Mouse (Mus musculus): Measurements from ENCODE around the gene Wdr31. TPM values are rescaled to one million over a fixed set of nuclear protein-coding genes. Genes with fewer than 3 reads are reported as not detected.

Wdr31 gene
- polyA plus RNA-seq, 1 experiment from 2014 or later: 5.2 TPM

DNA sequence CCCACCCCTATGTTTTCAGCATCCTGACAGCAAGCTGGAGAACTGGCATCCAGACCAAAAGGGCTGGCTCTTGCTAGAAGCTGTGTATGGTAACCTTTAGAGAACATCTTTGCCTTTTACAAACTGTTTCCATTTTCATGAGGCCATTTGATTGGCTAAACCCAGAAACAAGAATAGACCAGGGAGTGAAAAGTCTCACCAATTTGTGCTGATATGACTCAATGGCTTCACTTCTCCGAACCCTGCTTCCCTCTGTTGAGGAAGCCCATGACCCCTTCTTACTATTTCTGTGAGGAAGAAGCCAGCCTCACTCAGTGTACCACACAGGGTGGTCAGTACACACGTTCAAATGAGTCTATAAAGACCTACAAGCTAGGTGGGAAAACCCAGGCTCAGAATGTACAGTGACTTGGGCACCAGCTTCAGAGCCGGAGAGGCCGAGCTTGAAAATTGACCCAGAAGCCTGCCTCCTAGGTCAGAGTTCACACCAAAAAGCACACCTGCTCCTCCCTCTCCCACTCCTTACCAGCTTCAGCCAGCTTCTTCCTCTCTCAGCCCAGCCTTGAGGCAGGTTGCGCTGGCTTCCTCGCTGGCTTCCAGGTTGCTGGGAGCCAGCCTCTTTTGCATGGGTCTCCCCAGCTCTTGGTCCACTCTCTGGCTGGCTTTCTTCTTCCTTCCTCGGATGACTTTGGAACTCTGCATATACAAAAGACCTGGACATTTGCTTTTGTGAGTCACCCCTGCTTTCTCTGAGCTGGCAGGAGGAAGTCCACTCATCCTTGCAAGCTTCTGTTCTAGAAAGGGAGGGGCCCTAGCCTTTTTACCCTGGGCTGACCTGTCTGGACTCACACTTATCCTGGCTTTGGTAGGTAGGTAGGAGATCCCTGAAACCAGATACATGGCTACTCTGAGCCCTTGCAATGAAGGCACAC is 36.5 kb downstream of the Wdr31 start:
- H3K27ac ChIP-seq (ENCODE audit: low read length): no peak overlapping the region
- no peak overlapping the region for H3K4me2 ChIP-seq (replicated peaks; ENCODE audit: low read depth, low read length)
- no peak overlapping the region for H3K9ac ChIP-seq (replicated peaks; ENCODE audit: low read depth)
- DNase-seq (ENCODE audit: low spot score) (no peak), ATAC-seq (no peak)
- no peaks in the 10 kb centered on the region for H3K27me3 ChIP-seq (replicated peaks; ENCODE audit: insufficient read depth, low read length)
- no peak overlapping the region for H3K4me3 ChIP-seq (ENCODE audit: low read depth, low read length)
- no peaks in the 10 kb centered on the region for H3K4me1 ChIP-seq (ENCODE audit: insufficient read depth, low read depth, low read length)
- TF ChIP-seq EP300 (IDR thresholded peaks at IDR 0.05) (no peak), CTCF (IDR thresholded peaks at IDR 0.05) (no peak)
- WGBS: 64% methylated on average over 7 of the region's 7 CpGs
- no peaks in the 10 kb centered on the region for H3K36me3 ChIP-seq (ENCODE audit: insufficient read depth, low read length)
- no peaks in the 10 kb centered on the region for H3K9me3 ChIP-seq (ENCODE audit: low read length)

DNA sequence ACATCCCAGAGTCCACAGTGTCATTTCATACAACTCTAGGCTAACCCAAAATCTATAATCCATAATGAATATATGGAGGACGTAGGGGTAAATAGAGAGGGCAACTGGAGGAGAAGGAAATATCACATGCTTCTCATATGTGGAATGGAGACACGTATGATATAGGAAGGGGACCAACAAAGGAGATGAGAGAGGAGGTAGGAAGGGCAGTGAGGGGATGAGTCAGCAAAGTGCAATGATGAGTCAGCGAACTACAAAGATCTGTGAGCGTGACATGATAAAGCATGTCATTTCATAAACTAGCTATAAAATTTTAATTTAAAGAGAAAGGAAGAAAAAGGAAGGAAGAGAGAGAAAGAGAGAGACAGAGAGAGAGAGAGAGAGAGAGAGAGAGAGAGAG is 39.2 kb downstream of the Wdr31 start:
- Histone ChIP-seq H3K36me3 (ENCODE audit: insufficient read depth, low read length) (no peaks in the 10 kb centered on the region), H3K9ac (replicated peaks; ENCODE audit: low read depth) (no peak overlapping the region), H3K4me3 (ENCODE audit: low read depth, low read length) (no peak overlapping the region), H3K4me1 (ENCODE audit: insufficient read depth, low read depth, low read length) (no peaks in the 10 kb centered on the region), H3K27ac (ENCODE audit: low read length) (no peak overlapping the region), H3K27me3 (replicated peaks; ENCODE audit: insufficient read depth, low read length) (no peaks in the 10 kb centered on the region), H3K9me3 (ENCODE audit: low read length) (no peaks in the 10 kb centered on the region), H3K4me2 (replicated peaks; ENCODE audit: low read depth, low read length) (no peak overlapping the region)
- ATAC-seq (no peak), DNase-seq (ENCODE audit: low spot score) (no peak)
- TF ChIP-seq EP300 (IDR thresholded peaks at IDR 0.05): no peak
- no peak for TF ChIP-seq CTCF (IDR thresholded peaks at IDR 0.05)
- 86% methylated on average over 4 of the region's 4 CpGs for WGBS

GRCm38 (mm10) chr4:62430678-62431077 is 40.0 kb downstream of the Wdr31 start:
- Histone ChIP-seq H3K4me2 (replicated peaks; ENCODE audit: low read depth, low read length) (no peak overlapping the region), H3K9ac (replicated peaks; ENCODE audit: low read depth) (no peak overlapping the region), H3K4me1 (ENCODE audit: insufficient read depth, low read depth, low read length) (no peaks in the 10 kb centered on the region), H3K36me3 (ENCODE audit: insufficient read depth, low read length) (no peaks in the 10 kb centered on the region), H3K4me3 (ENCODE audit: low read depth, low read length) (no peak overlapping the region), H3K27ac (ENCODE audit: low read length) (no peak overlapping the region), H3K27me3 (replicated peaks; ENCODE audit: insufficient read depth, low read length) (no peaks in the 10 kb centered on the region), H3K9me3 (ENCODE audit: low read length) (no peaks in the 10 kb centered on the region)
- ATAC-seq (no peak), DNase-seq (ENCODE audit: low spot score) (no peak)
- TF ChIP-seq CTCF (IDR thresholded peaks at IDR 0.05) (no peak), EP300 (IDR thresholded peaks at IDR 0.05) (no peak)

DNA sequence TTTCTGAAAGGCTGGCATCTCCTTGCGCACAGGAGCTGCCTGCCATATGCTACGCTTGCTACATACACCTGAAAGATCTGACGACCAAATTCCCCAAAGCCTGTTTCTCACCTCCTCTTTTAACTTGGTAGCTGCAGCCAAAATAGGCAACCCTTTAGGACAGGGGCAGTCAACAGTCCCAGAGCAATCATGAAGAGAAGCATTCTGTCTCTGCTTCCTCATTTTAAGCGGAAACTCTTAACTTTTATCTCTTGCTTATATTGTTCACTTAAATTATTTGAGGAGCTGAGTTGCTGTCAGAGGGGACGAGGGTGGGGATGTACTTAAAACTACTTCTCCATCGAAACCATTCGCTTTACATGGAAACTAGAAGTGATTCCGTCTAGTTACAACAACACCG is 41.1 kb downstream of the Wdr31 start:
- H3K27ac ChIP-seq (ENCODE audit: low read length): no peak overlapping the region
- H3K4me1 ChIP-seq (ENCODE audit: insufficient read depth, low read depth, low read length): no peaks in the 10 kb centered on the region
- TF ChIP-seq EP300 (IDR thresholded peaks at IDR 0.05): no peak
- ATAC-seq (no peak), DNase-seq (ENCODE audit: low spot score) (no peak)
- no peak overlapping the region for H3K9ac ChIP-seq (replicated peaks; ENCODE audit: low read depth)
- H3K4me2 ChIP-seq (replicated peaks; ENCODE audit: low read depth, low read length): no peak overlapping the region
- 0 out of 2 replicates have a peak, but pooled peaks cover 4% of the 10 kb centered on the region for H3K36me3 ChIP-seq (ENCODE audit: insufficient read depth, low read length)
- no peaks in the 10 kb centered on the region for H3K27me3 ChIP-seq (replicated peaks; ENCODE audit: insufficient read depth, low read length)
- no peaks in the 10 kb centered on the region for H3K9me3 ChIP-seq (ENCODE audit: low read length)
- H3K4me3 ChIP-seq (ENCODE audit: low read depth, low read length): no peak overlapping the region
- 78% methylated on average over 9 of the region's 9 CpGs for WGBS

- TF ChIP-seq CTCF (IDR thresholded peaks at IDR 0.05): no peak
- TF ChIP-seq EP300 (IDR thresholded peaks at IDR 0.05): no peak
- Histone ChIP-seq H3K36me3 (ENCODE audit: insufficient read depth, low read length) (peaks cover 12% of the 10 kb centered on the region; the same call in 1 of the 2 replicates), H3K4me1 (ENCODE audit: insufficient read depth, low read depth, low read length) (no peaks in the 10 kb centered on the region), H3K27me3 (replicated peaks; ENCODE audit: insufficient read depth, low read length) (no peaks in the 10 kb centered on the region), H3K9ac (replicated peaks; ENCODE audit: low read depth) (no peak overlapping the region), H3K4me2 (replicated peaks; ENCODE audit: low read depth, low read length) (no peak overlapping the region), H3K9me3 (ENCODE audit: low read length) (no peaks in the 10 kb centered on the region), H3K4me3 (ENCODE audit: low read depth, low read length) (no peak overlapping the region), H3K27ac (ENCODE audit: low read length) (no peak overlapping the region)
- ATAC-seq: peak; percentile 72
- WGBS: 57% methylated on average over 17 of the region's 17 CpGs
- DNase-seq (ENCODE audit: low spot score): peak; percentile 18
Observed at GRCm38 (mm10) chr4:62427978-62428758, 42.5 kb downstream of the Wdr31 start.

DNA sequence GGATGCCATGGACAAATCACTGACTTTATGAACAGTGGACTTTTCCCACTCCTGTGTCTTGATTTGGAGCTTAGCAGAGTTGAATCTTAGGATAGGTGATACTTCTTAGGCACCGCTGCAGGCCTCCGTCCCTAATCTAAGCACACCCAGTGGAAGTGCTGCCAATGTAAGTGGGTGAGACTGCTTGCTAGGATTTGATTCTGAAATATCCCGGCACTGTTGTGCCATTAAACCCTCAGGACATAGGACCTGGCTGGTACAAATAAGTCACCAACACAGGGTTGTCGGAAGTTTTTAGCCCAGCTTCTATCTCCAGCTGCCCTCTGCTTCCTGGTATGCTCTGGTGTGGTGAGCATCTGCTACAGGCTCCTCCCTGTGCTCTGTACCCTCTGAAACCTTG is 44.8 kb downstream of the Wdr31 start:
- no peaks in the 10 kb centered on the region for H3K9me3 ChIP-seq (ENCODE audit: low read length)
- TF ChIP-seq EP300 (IDR thresholded peaks at IDR 0.05) (no peak), CTCF (IDR thresholded peaks at IDR 0.05) (no peak)
- ATAC-seq (no peak), DNase-seq (ENCODE audit: low spot score) (no peak)
- H3K9ac ChIP-seq (replicated peaks; ENCODE audit: low read depth): no peak overlapping the region
- H3K27ac ChIP-seq (ENCODE audit: low read length): no peak overlapping the region
- no peak overlapping the region for H3K4me3 ChIP-seq (ENCODE audit: low read depth, low read length)
- 90% methylated on average over 4 of the region's 4 CpGs for WGBS
- no peak overlapping the region for H3K4me2 ChIP-seq (replicated peaks; ENCODE audit: low read depth, low read length)
- no peaks in the 10 kb centered on the region for H3K4me1 ChIP-seq (ENCODE audit: insufficient read depth, low read depth, low read length)
- H3K27me3 ChIP-seq (replicated peaks; ENCODE audit: insufficient read depth, low read length): no peaks in the 10 kb centered on the region
- H3K36me3 ChIP-seq (ENCODE audit: insufficient read depth, low read length): peaks cover 30% of the 10 kb centered on the region

All from lung, postnatal 0 days (tissue).